Mouse (Mus musculus) myocyte (in vitro differentiated cells): Measurements from ENCODE around the gene Grik4.

ENCODE experiments used
- CEBPB ChIP-seq: IDR thresholded peaks from 2 replicates; pipeline ENCODE4 v1.6.1; 2011; ENCODE audit warnings: mild to moderate bottlenecking, moderate library complexity; ENCODE audit not compliant: poor library complexity, insufficient read depth, severe bottlenecking
- E2F4 ChIP-seq: IDR thresholded peaks from one replicate; pipeline ENCODE4 v1.6.1; 2011; ENCODE audit warnings: mild to moderate bottlenecking, control low read depth, moderate library complexity; ENCODE audit not compliant: insufficient read depth
- MAX ChIP-seq: IDR thresholded peaks from one replicate; pipeline ENCODE4 v1.6.1; 2011; ENCODE audit warnings: low read depth, mild to moderate bottlenecking, control low read depth
- MYOD1 ChIP-seq, 3 experiments: IDR thresholded peaks; one replicate each; pipeline ENCODE4 v1.6.1; 2011; ENCODE audit warnings: control low read depth in 2 of 3, low read depth in 2 of 3, mild to moderate bottlenecking in 2 of 3, moderate library complexity in 1 of 3; ENCODE audit not compliant: insufficient read length in 2 of 3, control insufficient read depth in 1 of 3
- POLR2A ChIP-seq: IDR thresholded peaks from one replicate; pipeline ENCODE4 v1.6.1; 2011; ENCODE audit warnings: low read depth, mild to moderate bottlenecking, control low read depth, moderate library complexity; ENCODE audit not compliant: insufficient read length
- POLR2AphosphoS2 ChIP-seq: IDR thresholded peaks from one replicate; pipeline ENCODE4 v1.6.1; 2011; ENCODE audit warnings: low read depth, control low read depth; ENCODE audit not compliant: insufficient read length
- REST ChIP-seq: IDR thresholded peaks from one replicate; pipeline ENCODE4 v1.6.1; 2011; ENCODE audit warnings: mild to moderate bottlenecking, control low read depth, moderate library complexity; ENCODE audit not compliant: insufficient read depth, insufficient read length
- SRF ChIP-seq: IDR thresholded peaks from one replicate; pipeline ENCODE4 v1.6.1; 2011; ENCODE audit warnings: low read depth; ENCODE audit not compliant: control insufficient read depth, insufficient read length
- TCF12 ChIP-seq: IDR thresholded peaks from one replicate; pipeline ENCODE4 v1.6.1; 2011; ENCODE audit warnings: mild to moderate bottlenecking, control low read depth; ENCODE audit not compliant: poor library complexity, insufficient read depth, severe bottlenecking
- USF1 ChIP-seq: IDR thresholded peaks from one replicate; pipeline ENCODE4 v1.6.1; 2011; ENCODE audit warnings: low read depth, mild to moderate bottlenecking, control low read depth, moderate library complexity

DNA sequence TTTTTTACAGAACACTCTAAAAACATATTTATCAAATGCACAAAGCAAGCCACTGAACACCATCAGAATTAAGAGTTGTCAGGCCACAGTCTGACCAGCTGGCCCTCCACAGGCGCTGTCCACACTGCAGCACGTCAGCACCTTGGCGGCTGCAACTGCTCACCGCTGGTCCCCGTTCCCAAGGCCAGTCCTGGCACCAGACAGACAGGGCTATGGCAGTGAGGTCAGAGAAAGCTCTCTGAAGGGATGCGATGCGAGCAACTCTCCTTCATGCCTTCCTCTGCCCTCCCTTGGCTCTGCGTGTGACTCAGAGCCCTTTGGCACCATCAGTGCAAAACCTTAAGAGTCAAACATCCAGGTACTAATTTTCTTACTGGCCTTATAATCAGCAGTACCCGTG is 23.4 kb upstream of the Grik4 start:
- TF ChIP-seq SRF (no peak), E2F4 (no peak), POLR2A (no peak), CEBPB (no peak), MYOD1 (IDR thresholded peaks at IDR 0.05; ENCODE audit: control insufficient read depth in 1 of 3, insufficient read length in 2 of 3, low read depth in 2 of 3) (no peak), MAX (no peak), POLR2AphosphoS2 (no peak), REST (no peak), USF1 (no peak), TCF12 (no peak)
